Mouse (Mus musculus) kidney, postnatal 14 days (tissue): ENCODE results near the gene Stx1a.
A peak's percentile ranks its signal among the peaks of the same experiment; 100 is the strongest.
"Not testable (repeated sequence)": the region's sequence is repeated elsewhere in the genome, so short reads cannot be mapped to it uniquely, and the experiment has no call there.

Source experiments
- DNase-seq: peaks from one replicate; pipeline ENCODE4 v3.0.0; 2022; ENCODE audit warnings: mixed read lengths

The Stx1a gene

GRCm38 (mm10) chr5:135042105-135042788 lies 19.0 kb downstream of the Stx1a start:
- DNase-seq: no peak

- no peak for DNase-seq
Measured at GRCm38 (mm10) chr5:135044575-135044974, 21.3 kb downstream of the Stx1a start.

DNA sequence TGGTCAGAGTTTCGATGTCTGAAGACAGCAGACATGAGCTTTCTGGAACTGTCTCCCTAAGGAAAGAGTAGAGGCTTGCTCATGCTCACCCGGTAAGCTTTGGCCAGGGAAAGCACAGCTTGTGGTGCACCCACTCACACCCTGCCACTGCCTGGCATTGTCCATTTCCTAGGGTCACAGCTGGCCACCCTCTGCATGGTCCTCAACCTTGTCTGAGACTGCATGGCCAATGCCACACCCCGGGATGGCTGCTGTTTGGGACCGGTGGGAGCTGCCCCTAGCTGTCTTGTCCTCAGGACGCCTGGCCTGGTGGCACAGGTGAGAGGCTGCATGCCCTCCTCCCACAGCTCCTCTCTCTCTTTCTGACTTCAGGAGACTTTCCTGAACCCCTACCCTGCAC lies 25.3 kb downstream of the Stx1a start:
- DNase-seq: no peak

- not testable (repeated sequence) for DNase-seq
Measured at GRCm38 (mm10) chr5:135049268-135049667, 26.0 kb downstream of the Stx1a start.

DNA sequence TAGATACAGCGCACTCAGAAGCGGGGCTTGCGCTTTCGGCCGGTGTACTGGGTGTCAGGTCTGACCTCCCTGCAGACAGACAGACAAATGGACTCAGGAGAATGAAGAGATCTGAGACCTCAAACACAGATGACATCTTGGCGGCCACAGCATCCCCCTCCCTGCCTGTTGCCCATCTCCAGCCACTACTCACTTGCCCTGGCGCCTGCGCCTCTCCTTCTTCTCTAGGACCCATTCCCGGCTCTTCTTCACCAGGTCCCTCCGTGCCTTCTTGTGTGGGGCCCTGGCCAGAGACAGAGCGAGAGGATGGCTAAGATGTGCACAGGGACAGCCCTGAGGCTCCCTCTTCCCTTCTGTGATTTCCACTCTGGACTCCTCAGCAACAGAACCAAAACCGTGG lies 30.1 kb downstream of the Stx1a start:
- no peak for DNase-seq

- DNase-seq: peak; percentile 98
Measured at GRCm38 (mm10) chr5:135063629-135064381, 40.5 kb downstream of the Stx1a start, which contains the start of gene Dnajc30. Gene Dnajc30 (plus strand): TSS chr5:135064202.

- DNase-seq: no peak
Measured at GRCm38 (mm10) chr5:135064382-135064766, 41.1 kb downstream of the Stx1a start.

DNA sequence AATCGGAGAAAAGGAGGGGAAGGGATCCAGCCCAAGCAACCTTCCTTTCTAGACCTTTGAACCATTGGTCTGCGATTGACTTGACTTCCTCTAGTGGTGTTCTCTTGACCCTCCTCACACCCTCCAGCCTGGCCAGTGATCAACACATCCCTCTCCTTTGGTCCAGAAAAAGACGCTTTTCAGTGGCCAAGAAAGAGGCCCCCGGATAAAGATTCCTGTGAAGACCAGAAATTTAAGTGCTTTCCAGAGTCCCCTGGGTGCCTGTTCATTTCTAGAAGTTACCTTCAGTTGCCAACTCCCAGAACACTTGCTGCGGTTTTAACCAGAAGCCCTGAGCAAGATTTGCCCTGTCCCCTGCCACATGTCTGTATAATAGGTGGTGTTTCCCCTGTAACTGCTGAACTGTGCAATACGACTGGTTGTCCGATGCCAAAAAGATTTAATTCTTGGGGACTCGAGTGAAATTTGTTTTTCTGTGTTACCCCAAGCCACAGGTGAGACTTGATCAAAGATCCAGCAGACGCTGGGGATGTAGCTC lies 41.7 kb downstream of the Stx1a start, which contains the start of gene Bud23:
Bud23 (minus strand) TSS at position 51 of the 538 bp plus-strand sequence.
- not testable (repeated sequence) for DNase-seq

GRCm38 (mm10) chr5:135066008-135066407 lies 42.7 kb downstream of the Stx1a start:
- no peak for DNase-seq

- no peak for DNase-seq
Measured at GRCm38 (mm10) chr5:135070448-135070847, 47.2 kb downstream of the Stx1a start.

- DNase-seq: no peak
Measured at GRCm38 (mm10) chr5:135072061-135072460, 48.8 kb downstream of the Stx1a start.

- DNase-seq: no peak
Measured at GRCm38 (mm10) chr5:135072720-135073119, 49.4 kb downstream of the Stx1a start.

DNA sequence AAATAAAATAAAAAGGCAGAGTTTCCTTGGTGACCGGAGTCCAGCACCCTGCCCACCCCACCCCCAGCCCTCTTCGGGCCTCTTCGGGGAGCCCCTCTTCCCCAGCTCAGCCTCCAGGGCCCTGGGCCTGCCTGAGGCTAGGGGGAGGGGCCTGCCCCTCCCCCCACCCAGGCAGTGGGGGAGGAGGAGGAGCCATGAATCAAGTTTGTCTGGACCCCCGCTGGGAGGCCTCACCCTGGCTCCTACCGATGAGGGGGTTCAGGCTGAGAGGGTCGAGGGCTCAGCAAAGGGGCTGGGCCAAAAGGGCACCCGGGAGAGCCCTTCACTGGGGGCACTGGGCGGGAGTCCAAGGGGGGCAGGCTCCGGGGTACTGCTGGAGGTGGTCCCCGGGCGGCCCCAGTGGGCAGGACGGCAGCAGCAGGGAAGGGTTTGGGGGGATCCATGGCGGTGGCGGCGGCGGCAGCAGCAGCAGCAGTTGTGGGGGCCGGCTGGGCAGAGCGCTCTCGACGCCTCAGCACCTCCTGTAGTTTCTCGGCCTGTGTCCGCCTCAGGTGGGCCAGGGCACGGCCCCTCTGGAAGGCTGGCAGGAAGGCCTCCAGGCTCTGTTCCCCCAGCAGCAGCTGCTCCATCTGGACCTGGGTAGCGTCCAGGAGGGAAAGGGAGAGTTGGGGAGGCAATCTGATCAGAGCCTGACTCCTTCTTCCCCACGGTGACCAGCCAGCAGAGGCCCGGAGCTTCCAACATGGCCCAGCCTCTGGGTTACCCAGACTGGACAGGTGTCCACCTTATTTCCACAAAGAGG lies 50.3 kb downstream of the Stx1a start:
- DNase-seq: no peak

GRCm38 (mm10) chr5:135075655-135076054 lies 52.4 kb downstream of the Stx1a start:
- no peak for DNase-seq

- peak; percentile 32 for DNase-seq
Measured at GRCm38 (mm10) chr5:135076368-135076767, 53.1 kb downstream of the Stx1a start.

DNA sequence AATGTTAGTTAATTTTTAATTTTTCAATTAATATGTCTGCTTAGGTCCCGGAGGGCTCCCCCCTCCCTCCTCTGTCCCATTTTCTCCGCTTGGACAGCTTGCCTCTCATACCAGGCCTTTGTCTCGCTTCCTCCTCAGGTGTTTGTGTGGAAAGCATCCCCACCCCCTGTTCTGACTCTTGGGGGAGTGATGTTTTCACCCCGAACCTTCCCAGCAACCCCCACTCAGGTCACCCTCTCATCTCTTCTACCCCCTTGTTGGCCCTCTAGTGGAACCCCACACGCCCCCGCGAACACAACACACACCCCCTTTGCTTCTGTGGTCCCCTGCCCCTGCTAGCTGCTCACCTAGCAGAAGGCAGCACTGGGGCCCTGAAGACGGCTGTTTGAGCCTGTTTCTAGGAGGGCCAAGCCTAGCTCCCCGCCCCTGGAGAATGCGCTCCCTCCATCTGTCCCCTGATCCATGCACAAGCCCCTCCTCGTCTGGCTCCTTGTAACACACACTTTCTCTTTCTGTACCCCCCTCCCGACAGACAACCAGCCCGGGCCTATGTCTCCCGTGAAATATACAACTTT lies 53.7 kb downstream of the Stx1a start:
- peak; percentile 77 for DNase-seq

DNA sequence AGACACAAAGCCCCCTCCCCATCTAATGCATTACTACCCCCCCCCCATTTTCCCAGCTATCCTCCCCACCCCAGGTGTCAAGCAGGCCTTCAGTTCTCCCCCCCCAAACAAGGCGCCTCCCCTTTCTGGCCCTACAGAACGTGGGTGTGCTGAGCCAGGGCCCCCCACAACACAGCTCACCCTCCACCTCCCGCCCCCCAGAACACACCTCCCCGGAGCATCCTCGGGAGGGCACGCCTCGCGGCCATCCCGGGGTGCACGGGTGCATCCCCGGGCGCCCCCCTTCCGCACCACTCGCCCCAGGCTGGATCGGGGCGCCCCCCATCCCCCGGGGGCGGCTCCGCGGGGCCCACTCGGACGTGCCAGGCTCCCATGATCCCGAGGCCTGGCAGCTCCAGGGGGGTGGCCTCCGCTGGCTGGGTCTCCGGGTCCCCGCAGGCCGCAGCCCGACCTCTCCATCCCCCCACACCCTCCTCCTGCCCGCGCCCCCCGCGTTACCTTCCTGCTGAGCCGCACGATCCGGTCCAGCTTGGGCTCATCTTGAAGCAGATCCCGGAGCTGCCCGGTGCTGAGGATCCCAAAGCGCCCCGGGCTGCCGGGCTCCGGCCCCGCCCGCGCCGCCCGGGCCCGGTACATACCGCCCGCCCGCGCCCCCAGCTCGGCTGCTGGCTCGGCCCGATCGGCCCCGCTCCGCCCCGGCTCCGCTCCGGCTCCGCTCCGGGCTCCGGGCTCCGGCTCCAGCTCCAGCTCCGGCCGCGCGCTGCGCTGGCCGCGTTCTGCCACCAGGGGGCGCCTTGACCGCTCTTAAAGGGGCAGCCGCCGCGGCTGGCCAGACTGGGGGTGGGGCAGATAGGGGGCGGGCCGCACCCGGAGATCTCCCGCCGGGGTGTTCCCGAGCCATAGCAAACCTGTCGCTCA lies 54.5 kb downstream of the Stx1a start, which contains the start of gene Vps37d:
Vps37d (minus strand) TSS at position 703 of the 918 bp plus-strand sequence.
- peak; percentile 95 for DNase-seq

DNA sequence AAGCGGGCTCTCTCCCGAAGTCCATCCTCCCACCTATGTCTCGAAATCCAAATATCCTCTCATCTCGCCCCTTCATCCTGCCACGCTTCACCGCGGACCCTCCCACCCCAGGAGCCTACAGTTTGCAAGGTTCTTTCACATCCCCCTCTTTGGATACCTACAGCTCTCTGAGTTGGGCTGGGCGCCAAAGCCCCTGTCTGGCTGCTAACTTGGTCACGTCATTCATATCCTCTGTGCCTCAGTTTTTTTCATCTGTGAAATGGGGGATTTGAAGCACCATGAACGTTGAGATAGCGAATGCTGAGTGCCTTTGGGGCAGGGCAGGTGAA lies 55.2 kb downstream of the Stx1a start:
- no peak for DNase-seq

GRCm38 (mm10) chr5:135079578-135079977 lies 56.3 kb downstream of the Stx1a start:
- DNase-seq: no peak

DNA sequence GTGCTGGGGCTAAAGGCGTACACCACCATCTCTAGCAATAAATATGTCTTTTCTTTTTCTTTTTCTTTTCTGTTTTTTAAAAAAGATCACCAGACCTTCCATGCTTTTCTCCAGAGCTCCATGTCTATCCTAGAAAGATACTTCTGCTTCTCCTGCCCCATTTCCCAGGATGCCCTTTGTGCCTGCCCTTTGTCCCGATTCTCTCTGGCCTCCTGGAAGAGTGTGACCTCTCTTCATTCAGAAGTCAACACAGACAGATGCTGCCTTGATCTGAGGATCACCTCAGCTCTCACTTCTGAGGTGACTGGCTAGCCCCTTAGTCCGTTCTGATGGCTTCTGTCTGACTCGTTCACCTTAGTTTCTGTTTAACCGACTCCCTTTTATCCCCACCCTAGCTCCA lies 57.3 kb downstream of the Stx1a start:
- no peak for DNase-seq

DNA sequence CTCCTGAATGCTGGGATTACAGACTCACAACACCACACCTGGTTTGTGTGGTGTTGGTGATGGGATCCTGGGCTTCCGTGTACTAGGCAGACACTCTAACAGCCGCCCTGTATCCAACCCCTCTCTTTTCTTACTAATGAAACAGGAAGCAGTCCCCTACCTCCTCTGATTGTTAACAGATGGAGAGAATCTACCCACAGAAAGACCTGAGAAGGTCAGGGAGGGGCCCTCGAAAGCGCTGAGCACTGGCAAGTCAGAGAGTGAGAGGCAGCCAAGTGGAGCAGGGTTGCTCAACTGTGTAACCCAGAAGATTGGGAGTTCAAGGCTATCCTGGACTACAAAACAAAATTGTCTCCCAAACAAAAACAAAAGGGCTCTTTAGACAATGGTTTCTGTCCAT lies 63.6 kb downstream of the Stx1a start:
- no peak for DNase-seq

- peak; percentile 84 for DNase-seq
Measured at GRCm38 (mm10) chr5:135089653-135090052, 66.4 kb downstream of the Stx1a start, which contains the start of gene Mlxipl. Gene Mlxipl (plus strand): TSS chr5:135089890.
